Mouse (Mus musculus) erythroblast, embryonic 14.5 days (primary cell): ENCODE measurements around the gene Xpnpep3. TPM values are rescaled to one million over a fixed set of nuclear protein-coding genes. Genes with fewer than 3 reads are reported as not detected.
"Not testable (repeated sequence)": the region's sequence is repeated elsewhere in the genome, so short reads cannot be mapped to it uniquely, and the experiment has no call there.

Experiments used
- H3K27me3 ChIP-seq: 2 replicates; pipeline ENCODE4 v1.6.1; 2012; ENCODE audit warnings: inconsistent platforms; ENCODE audit not compliant: control insufficient read depth
- H3K36me3 ChIP-seq: 2 replicates; pipeline ENCODE4 v1.6.1; 2012; ENCODE audit warnings: mild to moderate bottlenecking, inconsistent platforms; ENCODE audit not compliant: control insufficient read depth
- H3K4me1 ChIP-seq: 2 replicates; pipeline ENCODE4 v1.6.1; 2012; ENCODE audit warnings: inconsistent platforms; ENCODE audit not compliant: control insufficient read depth
- H3K4me3 ChIP-seq: replicated peaks from 2 replicates; pipeline ENCODE3; 2012; ENCODE audit warnings: moderate library complexity, mild to moderate bottlenecking, inconsistent platforms
- H3K9me3 ChIP-seq: 2 replicates; pipeline ENCODE4 v1.6.1; 2012; ENCODE audit warnings: low read length, inconsistent platforms, mixed read lengths; ENCODE audit not compliant: control insufficient read depth
- GATA1 ChIP-seq: IDR thresholded peaks from 2 replicates; pipeline ENCODE4 v1.6.1; 2012; ENCODE audit warnings: low read length, inconsistent platforms, mixed read lengths
- TAL1 ChIP-seq: IDR thresholded peaks from 3 replicates; pipeline ENCODE4 v1.6.1; 2012; ENCODE audit warnings: low read length, inconsistent platforms, mixed read lengths
- polyA plus RNA-seq: library from polyadenylated mRNA; stranded (reverse); fragments of >175 nt; gene quantifications from 2 replicates; pipeline ENCODE4 v1.2.3, GENCODE M21; 2012

Xpnpep3 gene
- polyA plus RNA-seq, 1 experiment = 0.03 TPM

- peaks cover 27% of the 10 kb centered on the region for H3K36me3 ChIP-seq
- no peaks in the 10 kb centered on the region for H3K9me3 ChIP-seq
- no peaks in the 10 kb centered on the region for H3K27me3 ChIP-seq
- peaks cover 13% of the 10 kb centered on the region for H3K4me1 ChIP-seq
- no peak overlapping the region for H3K4me3 ChIP-seq
- TF ChIP-seq TAL1 (no peak), GATA1 (no peak)
These were observed 6.9 kb upstream of the Xpnpep3 start for GRCm38 (mm10) chr15:81392997-81393396.

GRCm38 (mm10) chr15:81394211-81394915 lies 5.6 kb upstream of the Xpnpep3 start:
- no peaks in the 10 kb centered on the region for H3K9me3 ChIP-seq
- TF ChIP-seq TAL1 (no peak), GATA1 (no peak)
- H3K4me1 ChIP-seq = peaks cover 26% of the 10 kb centered on the region
- H3K4me3 ChIP-seq = no peak overlapping the region
- H3K27me3 ChIP-seq = no peaks in the 10 kb centered on the region
- H3K36me3 ChIP-seq = peaks cover 20% of the 10 kb centered on the region

GRCm38 (mm10) chr15:81398189-81398588 lies 1.7 kb upstream of the Xpnpep3 start:
- Histone ChIP-seq H3K4me1 (peaks cover 44% of the 10 kb centered on the region), H3K27me3 (no peaks in the 10 kb centered on the region), H3K4me3 (peak overlapping the region; percentile 95), H3K36me3 (peaks cover 5% of the 10 kb centered on the region), H3K9me3 (no peaks in the 10 kb centered on the region)
- TF ChIP-seq GATA1 (no peak), TAL1 (no peak)

GRCm38 (mm10) chr15:81399297-81399637 lies 671 bp upstream of the Xpnpep3 start:
- H3K36me3 ChIP-seq = peaks cover 5% of the 10 kb centered on the region
- no peaks in the 10 kb centered on the region for H3K9me3 ChIP-seq
- TF ChIP-seq TAL1 (no peak), GATA1 (no peak)
- H3K27me3 ChIP-seq = no peaks in the 10 kb centered on the region
- peak overlapping the region; percentile 95 for H3K4me3 ChIP-seq
- peaks cover 43% of the 10 kb centered on the region for H3K4me1 ChIP-seq

- TF ChIP-seq TAL1 = no peak
- 0 out of 2 replicates have a peak, but pooled peaks have one; percentile 4 for TF ChIP-seq GATA1
- Histone ChIP-seq H3K27me3 (no peaks in the 10 kb centered on the region), H3K4me1 (peaks cover 23% of the 10 kb centered on the region), H3K4me3 (no peak overlapping the region), H3K36me3 (peaks cover 11% of the 10 kb centered on the region), H3K9me3 (no peaks in the 10 kb centered on the region)
These were observed 5.1 kb downstream of the Xpnpep3 start for GRCm38 (mm10) chr15:81405008-81405407.

GRCm38 (mm10) chr15:81408199-81408598 lies 8.3 kb downstream of the Xpnpep3 start, which contains the start of gene Dnajb7:
Gene Dnajb7 (minus strand): TSS chr15:81408299.
- peaks cover 6% of the 10 kb centered on the region for H3K36me3 ChIP-seq
- no peaks in the 10 kb centered on the region for H3K9me3 ChIP-seq
- no peak for TF ChIP-seq GATA1
- TF ChIP-seq TAL1 = no peak
- H3K4me1 ChIP-seq = peaks cover 3% of the 10 kb centered on the region; the same call in 1 of the 2 replicates
- H3K27me3 ChIP-seq = no peaks in the 10 kb centered on the region
- no peak within 1 kb of the TSS for H3K4me3 ChIP-seq

GRCm38 (mm10) chr15:81416763-81417310 lies 16.9 kb downstream of the Xpnpep3 start:
- Histone ChIP-seq H3K4me1 (peaks cover 28% of the 10 kb centered on the region), H3K36me3 (peaks cover 31% of the 10 kb centered on the region)
- not testable (repeated sequence) for H3K27me3 ChIP-seq

GRCm38 (mm10) chr15:81418065-81418464 lies 18.1 kb downstream of the Xpnpep3 start:
- Histone ChIP-seq H3K36me3 (peaks cover 33% of the 10 kb centered on the region), H3K27me3 (no peaks in the 10 kb centered on the region)

More at GRCm38 (mm10) chr15:81416763-81417310, 16.9 kb downstream of the Xpnpep3 start:
- peak overlapping the region; percentile 38 for H3K4me3 ChIP-seq
- H3K9me3 ChIP-seq = not testable (repeated sequence)

GRCm38 (mm10) chr15:81421454-81421853 lies 21.5 kb downstream of the Xpnpep3 start:
- Histone ChIP-seq H3K4me1 (peaks cover 36% of the 10 kb centered on the region), H3K9me3 (no peaks in the 10 kb centered on the region), H3K4me3 (no peak overlapping the region), H3K36me3 (peaks cover 22% of the 10 kb centered on the region), H3K27me3 (no peaks in the 10 kb centered on the region)
- TF ChIP-seq TAL1 (no peak), GATA1 (no peak)

More at GRCm38 (mm10) chr15:81418065-81418464, 18.1 kb downstream of the Xpnpep3 start:
- peaks cover 31% of the 10 kb centered on the region for H3K4me1 ChIP-seq
- no peak overlapping the region for H3K4me3 ChIP-seq
- TF ChIP-seq GATA1 (no peak), TAL1 (no peak)
- H3K9me3 ChIP-seq = no peaks in the 10 kb centered on the region
